Mouse (Mus musculus) splenic B cell, adult 2 months (primary cell): Measurements from ENCODE around the gene Lrrc37a.
A peak's percentile ranks its signal among the peaks of the same experiment; 100 is the strongest.
"Not testable (repeated sequence)": the region's sequence is repeated elsewhere in the genome, so short reads cannot be mapped to it uniquely, and the experiment has no call there.

ENCODE experiments used
- DNase-seq: peaks from one replicate; pipeline ENCODE4 v3.0.0-alpha.2; 2011; ENCODE audit warnings: low read depth, low spot score
- H3K27me3 ChIP-seq: 2 replicates; pipeline ENCODE4 v1.6.1; 2012; ENCODE audit warnings: mild to moderate bottlenecking, low read length, moderate library complexity, mixed read lengths; ENCODE audit not compliant: control insufficient read depth, poor library complexity, insufficient read depth, severe bottlenecking
- H3K36me3 ChIP-seq: 2 replicates; pipeline ENCODE4 v1.6.1; 2012; ENCODE audit warnings: mild to moderate bottlenecking, low read length, moderate library complexity, mixed read lengths; ENCODE audit not compliant: control insufficient read depth, poor library complexity, insufficient read depth, severe bottlenecking

Gene Lrrc37a

GRCm38 (mm10) chr11:103504497-103504896 lies at the start of gene Lrrc37a:
Lrrc37a (minus strand) TSS chr11:103504597.
- no peaks in the 10 kb centered on the region for H3K36me3 ChIP-seq
- DNase-seq, result no peak
- H3K27me3 ChIP-seq, result no peaks in the 10 kb centered on the region

GRCm38 (mm10) chr11:103534973-103535372 lies 30.6 kb upstream of the Lrrc37a start:
- H3K27me3 ChIP-seq, DNase-seq, H3K36me3 ChIP-seq: not testable (repeated sequence)

- no peak for DNase-seq
- H3K27me3 ChIP-seq, result no peaks in the 10 kb centered on the region
- H3K36me3 ChIP-seq, result no peaks in the 10 kb centered on the region
Measured at GRCm38 (mm10) chr11:103512111-103512510, 7.7 kb upstream of the Lrrc37a start.

GRCm38 (mm10) chr11:103464443-103464842 lies 40.0 kb downstream of the Lrrc37a start:
- H3K36me3 ChIP-seq, result no peaks in the 10 kb centered on the region
- peak; percentile 69 for DNase-seq
- no peaks in the 10 kb centered on the region for H3K27me3 ChIP-seq

- not testable (repeated sequence) for H3K27me3 ChIP-seq, DNase-seq, H3K36me3 ChIP-seq
Measured at GRCm38 (mm10) chr11:103451105-103451504, 53.3 kb downstream of the Lrrc37a start.

- H3K36me3 ChIP-seq, DNase-seq: not testable (repeated sequence)
Measured at GRCm38 (mm10) chr11:103449721-103450120, 54.7 kb downstream of the Lrrc37a start.

GRCm38 (mm10) chr11:103443678-103444077 lies 60.7 kb downstream of the Lrrc37a start:
- peak; percentile 80 for DNase-seq
- no peaks in the 10 kb centered on the region for H3K27me3 ChIP-seq
- no peaks in the 10 kb centered on the region for H3K36me3 ChIP-seq

More at GRCm38 (mm10) chr11:103449721-103450120, 54.7 kb downstream of the Lrrc37a start:
- not testable (repeated sequence) for H3K27me3 ChIP-seq

GRCm38 (mm10) chr11:103436282-103436681 lies 68.1 kb downstream of the Lrrc37a start:
- DNase-seq, result peak; percentile 62
- no peaks in the 10 kb centered on the region for H3K27me3 ChIP-seq
- H3K36me3 ChIP-seq, result no peaks in the 10 kb centered on the region

GRCm38 (mm10) chr11:103425031-103425430 lies 79.4 kb downstream of the Lrrc37a start:
- H3K36me3 ChIP-seq, result no peaks in the 10 kb centered on the region
- H3K27me3 ChIP-seq, result no peaks in the 10 kb centered on the region
- DNase-seq, result peak; percentile 29

GRCm38 (mm10) chr11:103419667-103420066 lies 84.7 kb downstream of the Lrrc37a start:
- no peaks in the 10 kb centered on the region for H3K27me3 ChIP-seq
- DNase-seq, result no peak
- no peaks in the 10 kb centered on the region for H3K36me3 ChIP-seq

- H3K36me3 ChIP-seq, result no peaks in the 10 kb centered on the region
- peak; percentile 35 for DNase-seq
Measured at GRCm38 (mm10) chr11:103419226-103419625, 85.2 kb downstream of the Lrrc37a start.

GRCm38 (mm10) chr11:103413516-103413915 lies 90.9 kb downstream of the Lrrc37a start:
- Histone ChIP-seq H3K36me3 (no peaks in the 10 kb centered on the region), H3K27me3 (no peaks in the 10 kb centered on the region)
- peak; percentile 89 for DNase-seq

More at GRCm38 (mm10) chr11:103419226-103419625, 85.2 kb downstream of the Lrrc37a start:
- no peaks in the 10 kb centered on the region for H3K27me3 ChIP-seq

- Histone ChIP-seq H3K36me3 (no peaks in the 10 kb centered on the region), H3K27me3 (no peaks in the 10 kb centered on the region)
- DNase-seq, result peak; percentile 96
Measured at GRCm38 (mm10) chr11:103412950-103413423, 91.4 kb downstream of the Lrrc37a start.

GRCm38 (mm10) chr11:103411981-103412949 lies 92.1 kb downstream of the Lrrc37a start, which contains the start of gene Plekhm1:
Plekhm1 (minus strand) TSS chr11:103412687.
- H3K36me3 ChIP-seq, result no peaks in the 10 kb centered on the region; the same call in 1 of the 2 replicates
- no peaks in the 10 kb centered on the region for H3K27me3 ChIP-seq
- DNase-seq, result peak; percentile 97

- no peaks in the 10 kb centered on the region for H3K27me3 ChIP-seq
- H3K36me3 ChIP-seq, result no peaks in the 10 kb centered on the region; the same call in 1 of the 2 replicates
- peak; percentile 26 for DNase-seq
Measured at GRCm38 (mm10) chr11:103411301-103411700, 93.1 kb downstream of the Lrrc37a start.
